Mouse (Mus musculus) hindbrain, embryonic 16.5 days (tissue): ENCODE data around the gene Pla2g12b. TPM values are rescaled to one million over a fixed set of nuclear protein-coding genes. Genes with fewer than 3 reads are reported as not detected.
A peak's percentile ranks its signal among the peaks of the same experiment; 100 is the strongest.

ENCODE experiments used
- ATAC-seq: fragments of 200-750 bp; cut with Nextera tagmentation; 2 replicates; pipeline ENCODE4 v1.8.0; 2017; ENCODE audit warnings: moderate TSS enrichment, moderate library complexity
- H3K27ac ChIP-seq: fragments of 300-500 bp; sonication (generic); 2 replicates; pipeline ENCODE4 v1.5.1; 2014; ENCODE audit warnings: low read depth, mild to moderate bottlenecking, control low read depth, low read length, moderate library complexity
- H3K27me3 ChIP-seq: fragments of 300-500 bp; sonication (generic); replicated peaks from 2 replicates; pipeline ENCODE4 v1.6.1; 2014; ENCODE audit warnings: low read length; ENCODE audit not compliant: control insufficient read depth, insufficient read depth
- H3K36me3 ChIP-seq: fragments of 300-500 bp; sonication (generic); 2 replicates; pipeline ENCODE4 v1.6.1; 2014; ENCODE audit warnings: mild to moderate bottlenecking, low read length, moderate library complexity, mixed read lengths; ENCODE audit not compliant: control insufficient read depth, insufficient read depth
- H3K4me1 ChIP-seq: fragments of 300-500 bp; sonication (generic); 2 replicates; pipeline ENCODE4 v1.6.1; 2014; ENCODE audit warnings: low read depth, low read length; ENCODE audit not compliant: control insufficient read depth, insufficient read depth
- H3K4me2 ChIP-seq: fragments of 300-500 bp; sonication (generic); 2 replicates; pipeline ENCODE4 v1.6.1; 2014; ENCODE audit warnings: mild to moderate bottlenecking, low read length, control low read depth, moderate library complexity
- H3K4me3 ChIP-seq: fragments of 300-500 bp; sonication (generic); 2 replicates; pipeline ENCODE4 v1.5.1; 2014; ENCODE audit warnings: mild to moderate bottlenecking, low read length, control low read depth, moderate library complexity
- H3K9ac ChIP-seq: fragments of 300-500 bp; sonication (generic); 2 replicates; pipeline ENCODE4 v1.6.1; 2014; ENCODE audit warnings: low read depth, mild to moderate bottlenecking, control low read depth, low read length, moderate library complexity
- H3K9me3 ChIP-seq: fragments of 300-500 bp; sonication (generic); 2 replicates; pipeline ENCODE4 v1.6.1; 2014; ENCODE audit warnings: mild to moderate bottlenecking, low read length, moderate library complexity; ENCODE audit not compliant: control insufficient read depth
- WGBS: fragments of 180-500 bp; shearing (Covaris S2); extraction: QIAGEN DNeasy Blood & Tissue Kit; methylation state at CpG from one replicate; pipeline ENCODE4 v1.1.7; 2014; 5-methylcytosine and 5-hydroxymethylcytosine counted together
- polyA plus RNA-seq: library from polyadenylated mRNA; unstranded; fragments of >200 nt; fragmentation: Nextera tagmentation; extraction: Ambion mirVana; gene quantifications from 2 replicates; pipeline ENCODE4 v1.2.1, GENCODE M21; 2015

Pla2g12b gene
- polyA plus RNA-seq, 1 experiment from 2014 or later, result not detected

- Histone ChIP-seq H3K9ac (no peak overlapping the region), H3K4me2 (no peak overlapping the region), H3K4me3 (no peak overlapping the region), H3K27ac (no peak overlapping the region), H3K9me3 (no peaks in the 10 kb centered on the region), H3K27me3 (no peaks in the 10 kb centered on the region), H3K4me1 (no peaks in the 10 kb centered on the region), H3K36me3 (peaks cover 3% of the 10 kb centered on the region; the same call in 1 of the 2 replicates)
- 83% methylated on average over 12 of the region's 12 CpGs for WGBS
- no peak for ATAC-seq
Measured at GRCm38 (mm10) chr10:59467297-59467696, 63.8 kb downstream of the Pla2g12b start.

- no peak overlapping the region for H3K4me2 ChIP-seq
- H3K4me1 ChIP-seq, result no peaks in the 10 kb centered on the region
- no peak overlapping the region for H3K27ac ChIP-seq
- peaks cover 2% of the 10 kb centered on the region; the same call in 1 of the 2 replicates for H3K36me3 ChIP-seq
- H3K9ac ChIP-seq, result no peak overlapping the region
- WGBS, result 79% methylated on average over 5 of the region's 5 CpGs
- peak; percentile 61; the same call in 1 of the 2 replicates for ATAC-seq
- no peaks in the 10 kb centered on the region for H3K27me3 ChIP-seq
- no peaks in the 10 kb centered on the region for H3K9me3 ChIP-seq
- H3K4me3 ChIP-seq, result no peak overlapping the region
Measured at GRCm38 (mm10) chr10:59470451-59470850, 67.0 kb downstream of the Pla2g12b start.

Other genes starting within 250 kb of the Pla2g12b start
- gene Sept10, start 181.8 kb upstream of the Pla2g12b start, polyA plus RNA-seq, result 14.6 and 15.4 TPM in 2 replicates
- gene Sowahc, start 181.7 kb upstream of the Pla2g12b start, polyA plus RNA-seq, result 20.1 and 21.9 TPM in 2 replicates
- gene P4ha1, start 80.4 kb upstream of the Pla2g12b start, polyA plus RNA-seq, result 31.4 and 36.3 TPM in 2 replicates
- gene Gm10273, start 8.0 kb upstream of the Pla2g12b start, polyA plus RNA-seq, result 3.1 and 13.3 TPM in 2 replicates
- 0.20 and 0.48 TPM in 2 replicates for gene Oit3, start 38.1 kb downstream of the Pla2g12b start, polyA plus RNA-seq
- not detected in 2 replicates for gene Gm10322, start 212.4 kb downstream of the Pla2g12b start, polyA plus RNA-seq
- 35.7 and 35.9 TPM in 2 replicates for gene Mcu, start 213.0 kb downstream of the Pla2g12b start, polyA plus RNA-seq